Mouse (Mus musculus) midbrain, embryonic 12.5 days (tissue): ENCODE measurements around the gene Cln6. TPM values are rescaled to one million over a fixed set of nuclear protein-coding genes. Genes with fewer than 3 reads are reported as not detected.
"Not testable (repeated sequence)": the region's sequence is repeated elsewhere in the genome, so short reads cannot be mapped to it uniquely, and the experiment has no call there.

Experiments
- ATAC-seq: fragments of 200-750 bp; cut with Nextera tagmentation; 2 replicates; pipeline ENCODE4 v1.8.0; 2017; ENCODE audit warnings: low read depth, moderate TSS enrichment, moderate library complexity; ENCODE audit not compliant: low FRiP score
- H3K27ac ChIP-seq: fragments of 300-500 bp; sonication (generic); replicated peaks from 2 replicates; pipeline ENCODE4 v1.5.1; 2016; ENCODE audit warnings: mild to moderate bottlenecking
- H3K27me3 ChIP-seq: fragments of 300-500 bp; sonication (generic); 2 replicates; pipeline ENCODE4 v1.6.1; 2016; ENCODE audit warnings: mild to moderate bottlenecking
- H3K36me3 ChIP-seq: fragments of 300-500 bp; sonication (generic); 2 replicates; pipeline ENCODE4 v1.6.1; 2016
- H3K4me1 ChIP-seq: fragments of 300-500 bp; sonication (generic); 2 replicates; pipeline ENCODE4 v1.6.1; 2016
- H3K4me2 ChIP-seq: fragments of 300-500 bp; sonication (generic); replicated peaks from 2 replicates; pipeline ENCODE4 v1.6.1; 2016; ENCODE audit warnings: mild to moderate bottlenecking, moderate library complexity
- H3K4me3 ChIP-seq: fragments of 300-500 bp; sonication (generic); 2 replicates; pipeline ENCODE4 v1.5.1; 2016; ENCODE audit warnings: mild to moderate bottlenecking
- H3K9ac ChIP-seq: fragments of 300-500 bp; sonication (generic); replicated peaks from 2 replicates; pipeline ENCODE4 v1.6.1; 2016; ENCODE audit warnings: mild to moderate bottlenecking, moderate library complexity
- H3K9me3 ChIP-seq: fragments of 300-500 bp; sonication (generic); 2 replicates; pipeline ENCODE4 v1.6.1; 2016; ENCODE audit warnings: mild to moderate bottlenecking
- WGBS: fragments of 180-500 bp; shearing (Covaris S2); methylation state at CpG from one replicate; pipeline ENCODE4 v1.1.7; 2016; 5-methylcytosine and 5-hydroxymethylcytosine counted together
- polyA plus RNA-seq: library from polyadenylated mRNA; unstranded; fragments of >200 nt; fragmentation: Nextera tagmentation; extraction: Ambion mirVana; gene quantifications from 2 replicates; pipeline ENCODE4 v1.2.1, GENCODE M21; 2016

Cln6 gene
- polyA plus RNA-seq, 1 experiment from 2014 or later: 8.2 TPM

- H3K36me3 ChIP-seq: no peaks in the 10 kb centered on the region
- no peaks in the 10 kb centered on the region for H3K9me3 ChIP-seq
- no peak overlapping the region for H3K4me3 ChIP-seq
- no peak overlapping the region for H3K27ac ChIP-seq
- H3K27me3 ChIP-seq: no peaks in the 10 kb centered on the region; the same call in 1 of the 2 replicates
- H3K4me2 ChIP-seq: no peak overlapping the region
- ATAC-seq: no peak
- no peak overlapping the region for H3K9ac ChIP-seq
- no peaks in the 10 kb centered on the region for H3K4me1 ChIP-seq
- 84% methylated on average over 4 of the region's 4 CpGs for WGBS
These were observed 20.6 kb upstream of the Cln6 start for GRCm38 (mm10) chr9:62817828-62818614.

GRCm38 (mm10) chr9:62819494-62819893, 19.1 kb upstream of the Cln6 start:
- no peak overlapping the region for H3K27ac ChIP-seq
- H3K9me3 ChIP-seq: no peaks in the 10 kb centered on the region
- H3K9ac ChIP-seq: no peak overlapping the region
- H3K4me3 ChIP-seq: no peak overlapping the region
- WGBS: 91% methylated on average over 3 of the region's 3 CpGs
- no peak overlapping the region for H3K4me2 ChIP-seq
- H3K27me3 ChIP-seq: no peaks in the 10 kb centered on the region; the same call in 1 of the 2 replicates
- ATAC-seq: no peak
- H3K4me1 ChIP-seq: no peaks in the 10 kb centered on the region
- H3K36me3 ChIP-seq: no peaks in the 10 kb centered on the region

GRCm38 (mm10) chr9:62819910-62820309, 18.7 kb upstream of the Cln6 start:
- H3K27me3 ChIP-seq, H3K9me3 ChIP-seq, ATAC-seq, H3K9ac ChIP-seq, H3K4me2 ChIP-seq, H3K4me1 ChIP-seq, H3K27ac ChIP-seq, H3K4me3 ChIP-seq, H3K36me3 ChIP-seq: not testable (repeated sequence)
- whole genome bisulfite sequencing: 85% methylated on average over 6 of the region's 6 CpGs

GRCm38 (mm10) chr9:62820829-62821228, 17.8 kb upstream of the Cln6 start:
- no peak for ATAC-seq
- 91% methylated on average over 6 of the region's 6 CpGs for WGBS

GRCm38 (mm10) chr9:62821811-62822210, 16.8 kb upstream of the Cln6 start:
- 93% methylated on average over 7 of the region's 7 CpGs for WGBS
- no peak for ATAC-seq
- H3K4me1 ChIP-seq: peaks cover 18% of the 10 kb centered on the region
- no peak overlapping the region for H3K9ac ChIP-seq
- no peaks in the 10 kb centered on the region; the same call in 1 of the 2 replicates for H3K27me3 ChIP-seq
- no peak overlapping the region for H3K4me2 ChIP-seq
- no peak overlapping the region for H3K4me3 ChIP-seq
- H3K36me3 ChIP-seq: no peaks in the 10 kb centered on the region
- H3K27ac ChIP-seq: no peak overlapping the region
- no peaks in the 10 kb centered on the region for H3K9me3 ChIP-seq

More at GRCm38 (mm10) chr9:62820829-62821228, 17.8 kb upstream of the Cln6 start:
- H3K4me1 ChIP-seq: peaks cover 8% of the 10 kb centered on the region
- H3K9me3 ChIP-seq: no peaks in the 10 kb centered on the region
- no peaks in the 10 kb centered on the region for H3K36me3 ChIP-seq
- no peak overlapping the region for H3K9ac ChIP-seq
- no peaks in the 10 kb centered on the region; the same call in 1 of the 2 replicates for H3K27me3 ChIP-seq
- H3K4me2 ChIP-seq: no peak overlapping the region
- no peak overlapping the region for H3K27ac ChIP-seq
- H3K4me3 ChIP-seq: no peak overlapping the region

GRCm38 (mm10) chr9:62825791-62826393, 12.7 kb upstream of the Cln6 start:
- no peaks in the 10 kb centered on the region for H3K9me3 ChIP-seq
- H3K9ac ChIP-seq: no peak overlapping the region
- peaks cover 28% of the 10 kb centered on the region for H3K4me1 ChIP-seq
- no peak overlapping the region for H3K4me3 ChIP-seq
- H3K27ac ChIP-seq: peak overlapping the region; percentile 63
- H3K27me3 ChIP-seq: no peaks in the 10 kb centered on the region
- ATAC-seq: no peak
- 3% methylated on average over 9 of the region's 9 CpGs for WGBS
- no peaks in the 10 kb centered on the region for H3K36me3 ChIP-seq
- peak overlapping the region; percentile 3 for H3K4me2 ChIP-seq

GRCm38 (mm10) chr9:62826456-62826855, 12.1 kb upstream of the Cln6 start:
- no peaks in the 10 kb centered on the region for H3K27me3 ChIP-seq
- H3K4me1 ChIP-seq: peaks cover 28% of the 10 kb centered on the region
- peak overlapping the region; percentile 63 for H3K27ac ChIP-seq
- peak overlapping the region; percentile 3; the same call in 1 of the 2 replicates for H3K4me2 ChIP-seq
- H3K36me3 ChIP-seq: no peaks in the 10 kb centered on the region
- no peak for ATAC-seq
- 3% methylated on average over 7 of the region's 7 CpGs for WGBS
- no peak overlapping the region for H3K9ac ChIP-seq
- H3K9me3 ChIP-seq: no peaks in the 10 kb centered on the region
- no peak overlapping the region for H3K4me3 ChIP-seq

- Histone ChIP-seq H3K27ac (0 out of 2 replicates have a peak overlapping the region, but pooled peaks have one; percentile 26), H3K27me3 (no peaks in the 10 kb centered on the region), H3K36me3 (no peaks in the 10 kb centered on the region), H3K9me3 (no peaks in the 10 kb centered on the region), H3K4me3 (peak overlapping the region; percentile 29; the same call in 1 of the 2 replicates), H3K4me2 (peak overlapping the region; percentile 43), H3K4me1 (peaks cover 28% of the 10 kb centered on the region), H3K9ac (no peak overlapping the region)
- 5% methylated on average over 24 of the region's 24 CpGs for WGBS
- peak; percentile 17; the same call in 1 of the 2 replicates for ATAC-seq
These were observed 10.5 kb upstream of the Cln6 start for GRCm38 (mm10) chr9:62827939-62828652.

- WGBS: 0% methylated on average over 23 of the region's 23 CpGs
- no peak overlapping the region for H3K9ac ChIP-seq
These were observed 9.9 kb upstream of the Cln6 start for GRCm38 (mm10) chr9:62828662-62829086.

GRCm38 (mm10) chr9:62829877-62830276, 8.7 kb upstream of the Cln6 start:
- H3K4me3 ChIP-seq: no peak overlapping the region
- no peak overlapping the region for H3K4me2 ChIP-seq
- H3K9ac ChIP-seq: no peak overlapping the region
- 85% methylated on average over 6 of the region's 6 CpGs for WGBS
- no peaks in the 10 kb centered on the region for H3K36me3 ChIP-seq
- no peak for ATAC-seq
- H3K27me3 ChIP-seq: no peaks in the 10 kb centered on the region
- H3K9me3 ChIP-seq: no peaks in the 10 kb centered on the region
- H3K27ac ChIP-seq: no peak overlapping the region
- H3K4me1 ChIP-seq: peaks cover 28% of the 10 kb centered on the region

More at GRCm38 (mm10) chr9:62828662-62829086, 9.9 kb upstream of the Cln6 start:
- H3K4me2 ChIP-seq: peak overlapping the region; percentile 43
- H3K4me1 ChIP-seq: peaks cover 28% of the 10 kb centered on the region
- no peaks in the 10 kb centered on the region for H3K9me3 ChIP-seq
- H3K27ac ChIP-seq: no peak overlapping the region; the same call in 1 of the 2 replicates
- H3K27me3 ChIP-seq: no peaks in the 10 kb centered on the region
- peak overlapping the region; percentile 29 for H3K4me3 ChIP-seq
- ATAC-seq: peak; percentile 92
- no peaks in the 10 kb centered on the region for H3K36me3 ChIP-seq

GRCm38 (mm10) chr9:62834906-62835305, 3.7 kb upstream of the Cln6 start:
- ATAC-seq: no peak
- WGBS: 89% methylated on average over 5 of the region's 5 CpGs

More at GRCm38 (mm10) chr9:62834906-62835305, 3.7 kb upstream of the Cln6 start:
- Histone ChIP-seq H3K36me3 (no peaks in the 10 kb centered on the region), H3K4me2 (no peak overlapping the region), H3K4me1 (peaks cover 16% of the 10 kb centered on the region), H3K9ac (no peak overlapping the region), H3K27me3 (no peaks in the 10 kb centered on the region), H3K9me3 (no peaks in the 10 kb centered on the region), H3K4me3 (no peak overlapping the region), H3K27ac (no peak overlapping the region)
